Mouse (Mus musculus): Measurements from ENCODE around the gene Islr.
A peak's percentile ranks its signal among the peaks of the same experiment; 100 is the strongest.

Islr gene

GRCm38 (mm10) chr9:58112321-58112751, 91.8 kb downstream of the Islr start:
- no peak for DNase-seq (ENCODE audit: low spot score in 2 of 2)

GRCm38 (mm10) chr9:58111431-58111830, 92.7 kb downstream of the Islr start:
- DNase-seq (ENCODE audit: low spot score in 2 of 2) = peak in 1 of 2 experiments; percentile 62

GRCm38 (mm10) chr9:58110787-58111186, 93.3 kb downstream of the Islr start:
- no peak for DNase-seq (ENCODE audit: low spot score in 2 of 2)

- no peak for DNase-seq (ENCODE audit: low spot score in 2 of 2)
Observed at GRCm38 (mm10) chr9:58107494-58107893, 96.6 kb downstream of the Islr start.

Measured in frontal cortex, postnatal 14 days (tissue).